Mouse (Mus musculus) gastrocnemius, postnatal 14 days (tissue): Measurements from ENCODE around the gene Dmrtc1a. TPM values are rescaled to one million over a fixed set of nuclear protein-coding genes. Genes with fewer than 3 reads are reported as not detected.
"Not testable (repeated sequence)": the region's sequence is repeated elsewhere in the genome, so short reads cannot be mapped to it uniquely, and the experiment has no call there.

Experiments
- DNase-seq: peaks from one replicate; pipeline ENCODE4 v3.0.0; 2021; ENCODE audit warnings: mixed read lengths
- intact Hi-C: fragments of 180-260 bp; cut with DNase I; formaldehyde crosslinking; loops from one replicate; pipeline ENCODE4 v1.15.1; 2025; ENCODE audit warnings: low total_unique reads
- long read RNA-seq, 2 experiments: library from polyadenylated mRNA; stranded (forward); transcript quantifications; one replicate each; pipeline ENCODE4 v2.0.0; 2021
- total RNA-seq, 2 experiments: library from RNA; stranded (reverse); gene quantifications; 2 replicates each; pipeline ENCODE4 v1.2.3; 2021

Dmrtc1a gene
- total RNA-seq: not detected
- long read RNA-seq, experiment 1: 0 reads
- long read RNA-seq, experiment 2: 0 reads

DNA sequence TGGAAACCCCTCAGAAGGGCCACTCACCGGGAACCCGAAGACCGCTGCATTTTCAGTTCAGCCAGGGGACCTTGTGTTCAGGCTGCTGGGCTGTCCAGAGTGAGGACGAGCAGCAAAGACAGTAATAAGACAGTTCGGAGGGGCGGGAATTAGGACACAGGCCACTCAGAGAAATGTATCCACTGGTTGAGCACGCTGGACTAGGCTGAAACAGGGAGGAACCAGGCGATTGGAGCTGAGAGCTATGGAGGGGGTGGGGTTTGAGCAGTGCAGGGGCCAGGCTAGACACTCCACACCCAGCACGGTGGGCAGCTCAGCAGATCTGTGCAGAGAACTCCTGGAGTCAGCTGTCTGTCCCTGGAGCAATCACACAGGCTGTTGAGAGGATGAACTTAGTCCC lies at the start of gene Dmrtc1a, which contains the start of gene 1700011M02Rik:
Gene Dmrtc1a, minus strand, starts transcription at position 101 of the 400 bp plus-strand sequence.
Gene 1700011M02Rik, plus strand, starts transcription at position 319 of the 400 bp plus-strand sequence.
- DNase-seq, intact Hi-C loops: not testable (repeated sequence)

DNA sequence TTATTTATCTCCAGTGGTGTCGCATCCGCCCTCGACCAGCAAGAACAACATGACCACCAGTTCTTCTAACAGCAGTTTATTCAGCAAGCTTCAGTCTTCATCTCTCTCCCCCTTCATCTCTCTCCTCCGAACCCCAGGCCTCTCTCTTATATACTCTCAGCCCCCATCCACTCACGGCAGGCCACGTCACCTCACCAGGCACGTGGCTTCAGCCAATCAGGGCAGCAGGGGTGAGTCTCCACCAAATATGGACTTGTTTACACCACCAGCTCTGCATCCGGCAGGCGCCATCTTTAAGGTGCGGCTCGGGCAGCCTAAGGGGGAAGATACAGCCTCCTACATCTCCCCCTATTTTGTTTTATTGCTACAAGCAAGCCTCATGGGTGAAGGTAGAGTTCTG lies 41.6 kb upstream of the Dmrtc1a start:
- DNase-seq, intact Hi-C loops: not testable (repeated sequence)

DNA sequence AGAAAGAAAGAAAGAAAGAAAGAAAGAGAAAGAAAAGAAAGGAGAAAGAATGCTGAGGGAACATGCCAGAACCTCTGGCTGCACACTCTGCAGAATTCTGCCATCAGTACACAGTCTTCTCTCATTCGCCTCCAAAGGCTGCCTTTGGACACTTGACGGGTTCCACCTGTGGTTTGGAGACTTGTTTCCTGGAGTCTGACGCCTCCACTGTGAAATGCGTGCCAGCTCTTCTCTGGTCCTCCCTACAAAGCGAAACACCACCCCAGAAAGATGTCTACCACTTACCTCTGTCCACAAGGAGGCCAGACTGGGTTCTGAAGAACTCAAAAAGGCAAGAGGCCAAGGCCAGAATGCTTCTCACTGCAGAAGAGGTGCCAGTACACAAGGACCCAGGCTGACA lies 28.3 kb upstream of the Dmrtc1a start:
- intact Hi-C loops: no loop called here
- DNase-seq: no peak

DNA sequence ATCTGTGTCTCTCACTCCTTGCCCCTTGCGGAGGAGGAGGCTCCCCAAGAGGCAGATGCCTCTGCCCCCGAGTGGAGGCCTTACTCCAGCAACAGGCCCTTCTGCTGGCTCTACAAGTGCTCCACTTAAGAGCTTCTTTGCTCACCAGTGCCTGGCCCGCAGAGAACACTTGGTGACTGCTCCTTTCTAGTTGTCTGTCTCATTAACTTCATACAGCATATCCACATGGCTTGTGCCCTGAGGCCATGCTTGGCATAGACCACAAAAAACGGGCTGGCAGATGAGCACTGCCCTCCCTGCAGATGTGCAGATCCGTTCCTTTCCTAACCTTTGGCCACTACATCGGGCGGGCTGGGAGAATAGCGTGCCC lies 25.9 kb upstream of the Dmrtc1a start:
- intact Hi-C loops: no loop called here
- DNase-seq: no peak

DNA sequence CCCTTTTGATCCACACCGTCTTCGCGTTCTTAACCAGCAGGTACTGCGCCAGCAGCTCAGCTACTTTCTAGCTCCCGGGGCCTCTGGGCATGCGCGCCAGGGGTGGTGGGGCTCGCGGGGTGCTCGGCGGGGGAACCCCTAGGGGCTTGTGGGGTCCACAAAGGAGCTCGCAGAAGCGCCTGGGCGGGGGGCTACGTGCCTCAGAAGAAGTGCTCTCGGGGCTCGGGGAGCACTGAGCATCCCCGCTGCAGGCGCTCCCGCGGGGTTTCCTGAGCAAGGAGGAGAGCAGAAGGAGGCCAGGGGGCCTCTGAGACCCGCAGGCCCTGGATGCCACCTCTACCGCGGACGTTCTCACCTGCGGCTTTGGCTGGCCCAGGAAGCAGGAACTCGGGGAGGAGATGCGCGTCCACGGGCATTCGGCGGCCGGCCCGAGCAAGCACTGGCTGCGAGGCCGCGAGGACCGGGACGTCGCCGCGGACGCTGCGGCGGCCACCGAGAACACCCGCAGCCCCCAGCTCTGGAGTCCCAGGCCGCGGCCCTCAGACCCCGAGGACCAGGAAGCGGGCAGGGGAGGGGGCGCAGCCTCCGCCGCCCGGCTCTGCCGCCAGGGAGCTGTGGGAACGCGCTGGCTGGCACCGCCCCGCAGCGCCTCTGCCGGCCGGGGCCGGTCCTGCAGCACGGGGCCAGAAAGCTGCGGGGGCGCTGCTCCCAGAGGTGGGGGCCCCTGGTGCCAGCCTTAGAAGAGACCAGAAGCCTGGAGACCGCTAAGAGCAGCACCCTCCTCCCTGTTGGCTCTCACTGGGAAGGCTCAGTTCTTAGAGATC lies 25.3 kb upstream of the Dmrtc1a start:
- intact Hi-C loops: no loop called here
- peak; percentile 20 for DNase-seq

DNA sequence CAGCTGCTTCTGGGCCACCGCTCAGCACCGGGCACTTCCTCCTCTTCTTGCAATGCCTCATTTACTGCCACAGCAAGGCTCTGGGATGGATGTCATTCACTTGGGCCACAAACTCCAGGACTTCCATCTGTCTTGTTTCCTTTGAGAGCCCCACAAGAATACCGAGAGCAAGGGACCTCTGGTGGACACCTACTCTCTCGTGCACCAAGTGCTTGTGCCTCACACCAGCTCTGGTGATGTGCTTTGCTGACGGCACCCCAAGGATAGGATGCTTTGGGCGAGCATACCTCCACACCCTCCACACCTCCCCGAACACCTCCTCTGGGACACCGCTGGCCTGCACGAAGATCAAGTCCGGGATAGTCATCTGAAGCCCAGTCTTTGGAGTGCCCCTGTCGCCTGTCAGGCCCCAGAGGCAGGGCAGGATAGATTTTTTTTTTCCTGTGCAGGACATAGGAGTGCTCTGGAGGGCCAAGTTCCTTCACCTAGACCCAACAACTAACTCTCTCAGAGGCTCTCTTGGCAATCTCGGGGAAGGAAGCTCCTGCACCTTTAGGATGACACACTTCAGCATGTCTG lies 24.6 kb upstream of the Dmrtc1a start:
- no peak for DNase-seq
- intact Hi-C loops: no loop called here

DNA sequence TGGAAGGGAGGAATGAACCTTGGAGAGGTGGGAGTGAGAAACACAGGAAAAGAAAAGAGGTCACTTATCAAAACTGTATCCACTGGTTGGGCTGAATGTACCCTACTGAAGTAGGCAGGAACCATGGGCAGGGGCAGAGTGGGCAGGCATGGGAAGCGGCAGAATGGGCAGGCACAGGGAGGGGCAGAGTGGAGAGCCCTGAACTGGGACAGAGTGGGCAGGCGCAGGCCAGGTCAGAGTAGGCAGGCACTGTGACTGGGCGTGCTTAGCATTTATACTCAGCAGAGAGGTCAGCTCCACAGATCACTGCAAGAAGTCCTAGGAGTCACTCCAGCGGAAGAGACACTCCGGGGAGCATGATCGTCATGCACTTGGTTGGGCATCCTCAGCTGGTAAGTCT lies 19.6 kb upstream of the Dmrtc1a start, which contains the start of gene 1700018G05Rik:
Gene 1700018G05Rik, plus strand, starts transcription at position 301 of the 400 bp plus-strand sequence.
- DNase-seq, intact Hi-C loops: not testable (repeated sequence)

DNA sequence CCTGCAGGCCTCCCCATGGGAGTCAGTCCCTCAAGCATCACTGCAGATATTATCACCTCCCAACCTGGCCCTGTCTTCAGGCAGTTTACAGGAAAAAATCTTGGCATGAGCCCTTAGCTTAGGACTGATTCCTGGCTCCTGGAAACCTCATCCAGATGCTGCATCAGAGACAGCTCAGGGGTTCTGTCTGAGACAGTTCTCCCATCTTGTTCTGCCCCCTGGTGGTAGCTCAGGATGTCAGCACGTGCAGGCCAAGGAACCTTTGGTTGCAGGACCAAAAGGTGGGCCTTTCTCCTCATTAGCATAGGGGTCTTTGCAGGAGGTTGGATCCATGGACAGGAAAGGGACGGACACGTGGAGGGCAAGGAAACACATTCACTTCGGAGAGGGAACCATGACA lies 18.2 kb upstream of the Dmrtc1a start:
- DNase-seq, intact Hi-C loops: not testable (repeated sequence)

DNA sequence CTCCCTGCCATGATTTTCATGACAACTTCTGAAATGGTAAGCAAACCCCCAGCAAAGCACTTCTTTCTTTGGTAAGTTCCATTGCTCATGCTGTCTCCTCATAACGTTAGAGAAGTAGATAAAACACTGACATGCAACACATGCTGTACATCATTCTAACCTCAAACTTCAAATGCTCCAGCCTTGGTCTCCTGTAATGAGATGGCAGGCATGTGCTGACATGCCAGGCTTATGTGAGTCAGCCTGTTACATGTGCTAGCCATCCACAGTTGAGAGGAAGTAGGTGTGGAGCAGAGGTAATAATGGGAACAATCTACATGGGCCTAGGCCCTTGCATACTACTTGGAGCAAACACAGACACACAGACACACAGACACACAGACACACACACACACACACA lies 6.3 kb upstream of the Dmrtc1a start:
- intact Hi-C loops, DNase-seq: not testable (repeated sequence)

DNA sequence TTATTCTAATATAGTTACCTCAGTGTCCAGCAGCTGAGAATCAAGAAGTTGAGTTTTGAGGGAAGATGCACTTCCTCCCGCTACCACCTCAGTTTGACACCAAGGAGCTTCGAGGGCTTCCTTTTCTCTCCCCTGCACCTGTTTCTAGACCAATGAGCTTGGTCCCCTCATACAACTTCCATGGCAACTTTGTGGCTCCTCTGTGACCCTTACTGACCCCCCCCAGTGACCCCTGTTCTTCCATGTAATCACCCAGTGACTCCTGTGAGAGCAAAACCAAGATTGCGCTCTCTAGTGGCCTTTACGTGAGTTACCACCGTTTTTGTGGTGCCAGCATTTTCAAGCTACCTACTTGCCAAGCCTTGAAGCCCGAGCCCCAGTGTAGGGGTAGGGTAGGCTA lies 40.6 kb downstream of the Dmrtc1a start, which contains the start of gene 1700031F05Rik:
Gene 1700031F05Rik, minus strand, starts transcription at position 101 of the 400 bp plus-strand sequence.
- intact Hi-C loops: no loop called here
- no peak for DNase-seq

DNA sequence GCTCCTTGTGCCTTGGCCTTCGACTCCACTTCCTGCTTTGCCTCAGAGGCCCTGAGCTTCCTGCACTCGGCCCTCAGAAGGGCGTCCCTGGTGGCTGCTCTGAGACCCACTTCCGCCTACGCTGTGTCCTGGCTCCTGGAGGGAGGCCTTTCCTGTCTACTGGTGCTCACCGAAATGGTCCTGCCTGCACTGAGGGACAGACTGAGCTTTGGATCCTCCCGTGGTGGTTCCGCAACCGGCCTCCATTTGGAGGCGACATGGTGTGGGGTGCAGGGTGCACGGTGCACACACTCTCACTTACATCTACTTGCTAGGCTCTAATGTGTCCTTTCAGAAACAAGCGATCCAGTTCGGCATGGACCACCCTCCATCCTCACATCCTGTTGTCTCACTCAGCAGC lies 54.0 kb downstream of the Dmrtc1a start, which contains the start of gene Dmrtc1c2:
Gene Dmrtc1c2, minus strand, starts transcription at position 101 of the 400 bp plus-strand sequence.
- intact Hi-C loops, DNase-seq: not testable (repeated sequence)

Other genes with a start within 250 kb of the Dmrtc1a start
- not detected for gene Gm3880, start 221.7 kb downstream of the Dmrtc1a start, total RNA-seq
- not detected for gene Gm9112, start 201.1 kb downstream of the Dmrtc1a start, total RNA-seq
- gene Dmrtc1b, start 200.8 kb downstream of the Dmrtc1a start, total RNA-seq: not detected
- gene Dmrtc1c1, start 105.7 kb downstream of the Dmrtc1a start, total RNA-seq: not detected
- gene Dmrtc1c2, start 54.1 kb downstream of the Dmrtc1a start, total RNA-seq: not detected
- not detected for gene 1700031F05Rik, start 40.7 kb downstream of the Dmrtc1a start, total RNA-seq
- not detected for gene 1700011M02Rik, start 218 bp upstream of the Dmrtc1a start, total RNA-seq
- gene 1700018G05Rik, start 19.7 kb upstream of the Dmrtc1a start, total RNA-seq: not detected